Mouse (Mus musculus) kidney, embryonic 14.5 days (tissue): ENCODE data around the gene Furin. TPM values are rescaled to one million over a fixed set of nuclear protein-coding genes. Genes with fewer than 3 reads are reported as not detected.

Source experiments
- ATAC-seq: fragments of 200-750 bp; cut with Nextera tagmentation; 2 replicates; pipeline ENCODE4 v1.8.0; 2017; ENCODE audit warnings: moderate number of reproducible peaks, mild to moderate bottlenecking, moderate TSS enrichment, moderate library complexity; ENCODE audit not compliant: low FRiP score, low TSS enrichment
- H3K27ac ChIP-seq: fragments of 300-500 bp; sonication (generic); 2 replicates; pipeline ENCODE4 v1.5.1; 2014; ENCODE audit warnings: low read depth, mild to moderate bottlenecking, low read length, moderate library complexity, mixed read lengths
- H3K27me3 ChIP-seq: fragments of 300-500 bp; sonication (generic); 2 replicates; pipeline ENCODE4 v1.6.1; 2014; ENCODE audit warnings: mild to moderate bottlenecking, low read length; ENCODE audit not compliant: control insufficient read depth, insufficient read depth
- H3K36me3 ChIP-seq: fragments of 300-500 bp; sonication (generic); 2 replicates; pipeline ENCODE4 v1.6.1; 2014; ENCODE audit warnings: low read length, mixed read lengths; ENCODE audit not compliant: control insufficient read depth, insufficient read depth
- H3K4me1 ChIP-seq: fragments of 300-500 bp; sonication (generic); 2 replicates; pipeline ENCODE4 v1.6.1; 2014; ENCODE audit warnings: low read length, mixed read lengths; ENCODE audit not compliant: control insufficient read depth, insufficient read depth
- H3K4me2 ChIP-seq: fragments of 300-500 bp; sonication (generic); replicated peaks from 2 replicates; pipeline ENCODE4 v1.6.1; 2014; ENCODE audit warnings: low read depth, mild to moderate bottlenecking, low read length
- H3K4me3 ChIP-seq: fragments of 300-500 bp; sonication (generic); 2 replicates; pipeline ENCODE4 v1.5.1; 2014; ENCODE audit warnings: mild to moderate bottlenecking, low read length
- H3K9ac ChIP-seq: fragments of 300-500 bp; sonication (generic); 2 replicates; pipeline ENCODE4 v1.6.1; 2014; ENCODE audit warnings: low read depth, mild to moderate bottlenecking, low read length, moderate library complexity
- H3K9me3 ChIP-seq: fragments of 300-500 bp; sonication (generic); 2 replicates; pipeline ENCODE4 v1.6.1; 2016; ENCODE audit warnings: low read length; ENCODE audit not compliant: control insufficient read depth
- WGBS: fragments of 180-500 bp; shearing (Covaris S2); extraction: QIAGEN DNeasy Blood & Tissue Kit; methylation state at CpG from one replicate; pipeline ENCODE4 v1.1.7; 2014; 5-methylcytosine and 5-hydroxymethylcytosine counted together
- polyA plus RNA-seq: library from polyadenylated mRNA; unstranded; fragments of >200 nt; fragmentation: Nextera tagmentation; extraction: Ambion mirVana; gene quantifications from 2 replicates; pipeline ENCODE4 v1.2.1, GENCODE M21; 2014

Furin gene
- polyA plus RNA-seq, result 11.3 and 13.6 TPM in 2 replicates

- Histone ChIP-seq H3K9me3 (no peaks in the 10 kb centered on the region), H3K4me1 (peaks cover 14% of the 10 kb centered on the region; the same call in 1 of the 2 replicates), H3K4me2 (no peak within 1 kb of the TSS), H3K9ac (no peak within 1 kb of the TSS), H3K27ac (no peak within 1 kb of the TSS), H3K27me3 (no peaks in the 10 kb centered on the region), H3K36me3 (no peaks in the 10 kb centered on the region), H3K4me3 (no peak within 1 kb of the TSS)
- ATAC-seq, result no peak
- WGBS, result 55% methylated on average over 9 of the region's 9 CpGs
Measured at GRCm38 (mm10) chr7:80405188-80405695, at the start of gene Furin. Gene Furin, minus strand, starts transcription at chr7:80405436.

- Histone ChIP-seq H3K4me2 (no peak overlapping the region), H3K27ac (no peak overlapping the region), H3K27me3 (no peaks in the 10 kb centered on the region), H3K4me1 (no peaks in the 10 kb centered on the region), H3K36me3 (peaks cover 34% of the 10 kb centered on the region), H3K9ac (no peak overlapping the region), H3K4me3 (no peak overlapping the region), H3K9me3 (no peaks in the 10 kb centered on the region)
- ATAC-seq, result no peak
- 86% methylated on average over 2 of the region's 2 CpGs for WGBS
Measured at GRCm38 (mm10) chr7:80454786-80455185, 49.5 kb upstream of the Furin start.

GRCm38 (mm10) chr7:80453997-80454396 lies 48.8 kb upstream of the Furin start:
- no peaks in the 10 kb centered on the region for H3K4me1 ChIP-seq
- H3K36me3 ChIP-seq, result peaks cover 27% of the 10 kb centered on the region
- ATAC-seq, result no peak
- H3K4me3 ChIP-seq, result no peak overlapping the region
- no peak overlapping the region for H3K27ac ChIP-seq
- 92% methylated on average over 5 of the region's 5 CpGs for WGBS
- H3K4me2 ChIP-seq, result no peak overlapping the region
- no peak overlapping the region for H3K9ac ChIP-seq
- H3K27me3 ChIP-seq, result no peaks in the 10 kb centered on the region
- H3K9me3 ChIP-seq, result no peaks in the 10 kb centered on the region

GRCm38 (mm10) chr7:80453121-80453520 lies 47.9 kb upstream of the Furin start:
- H3K9ac ChIP-seq, result no peak overlapping the region
- ATAC-seq, result no peak

GRCm38 (mm10) chr7:80452241-80452640 lies 47.0 kb upstream of the Furin start:
- Histone ChIP-seq H3K36me3 (peaks cover 27% of the 10 kb centered on the region), H3K9me3 (no peaks in the 10 kb centered on the region)

More at GRCm38 (mm10) chr7:80453121-80453520, 47.9 kb upstream of the Furin start:
- Histone ChIP-seq H3K4me2 (no peak overlapping the region), H3K9me3 (no peaks in the 10 kb centered on the region), H3K4me1 (no peaks in the 10 kb centered on the region), H3K36me3 (peaks cover 27% of the 10 kb centered on the region), H3K27me3 (no peaks in the 10 kb centered on the region), H3K27ac (no peak overlapping the region), H3K4me3 (no peak overlapping the region)
- 93% methylated on average over 3 of the region's 3 CpGs for WGBS

GRCm38 (mm10) chr7:80451550-80452232 lies 46.5 kb upstream of the Furin start:
- Histone ChIP-seq H3K27me3 (no peaks in the 10 kb centered on the region), H3K4me1 (no peaks in the 10 kb centered on the region), H3K36me3 (peaks cover 22% of the 10 kb centered on the region), H3K9me3 (no peaks in the 10 kb centered on the region), H3K27ac (no peak overlapping the region), H3K4me2 (no peak overlapping the region), H3K4me3 (no peak overlapping the region), H3K9ac (no peak overlapping the region)
- 66% methylated on average over 3 of the region's 3 CpGs for WGBS
- ATAC-seq, result no peak

More at GRCm38 (mm10) chr7:80452241-80452640, 47.0 kb upstream of the Furin start:
- Histone ChIP-seq H3K4me3 (no peak overlapping the region), H3K27ac (no peak overlapping the region), H3K4me1 (no peaks in the 10 kb centered on the region), H3K27me3 (no peaks in the 10 kb centered on the region), H3K4me2 (no peak overlapping the region), H3K9ac (no peak overlapping the region)
- 92% methylated on average over 5 of the region's 5 CpGs for WGBS
- ATAC-seq, result no peak

- H3K9me3 ChIP-seq, result no peaks in the 10 kb centered on the region
- peaks cover 17% of the 10 kb centered on the region for H3K36me3 ChIP-seq
- ATAC-seq, result no peak
- no peak overlapping the region for H3K9ac ChIP-seq
- no peak overlapping the region for H3K27ac ChIP-seq
- H3K4me2 ChIP-seq, result no peak overlapping the region
- no peak overlapping the region for H3K4me3 ChIP-seq
- H3K4me1 ChIP-seq, result no peaks in the 10 kb centered on the region
- no peaks in the 10 kb centered on the region for H3K27me3 ChIP-seq
- 78% methylated on average over 4 of the region's 4 CpGs for WGBS
Measured at GRCm38 (mm10) chr7:80450354-80450753, 45.1 kb upstream of the Furin start.

- H3K9ac ChIP-seq, result no peak overlapping the region
- no peak overlapping the region for H3K4me2 ChIP-seq
- H3K9me3 ChIP-seq, result no peaks in the 10 kb centered on the region
- H3K27me3 ChIP-seq, result no peaks in the 10 kb centered on the region
- H3K4me1 ChIP-seq, result no peaks in the 10 kb centered on the region
- H3K36me3 ChIP-seq, result peaks cover 12% of the 10 kb centered on the region
- H3K27ac ChIP-seq, result no peak overlapping the region
- no peak overlapping the region for H3K4me3 ChIP-seq
- ATAC-seq, result no peak
- 85% methylated on average over 6 of the region's 6 CpGs for WGBS
Measured at GRCm38 (mm10) chr7:80449620-80450091, 44.4 kb upstream of the Furin start.

- H3K27ac ChIP-seq, result no peak overlapping the region
- H3K4me2 ChIP-seq, result no peak overlapping the region
- WGBS, result 93% methylated on average over 8 of the region's 8 CpGs
- H3K36me3 ChIP-seq, result no peaks in the 10 kb centered on the region
- no peak for ATAC-seq
- no peak overlapping the region for H3K9ac ChIP-seq
- no peaks in the 10 kb centered on the region for H3K4me1 ChIP-seq
- no peaks in the 10 kb centered on the region for H3K9me3 ChIP-seq
- no peaks in the 10 kb centered on the region for H3K27me3 ChIP-seq
- H3K4me3 ChIP-seq, result no peak overlapping the region
Measured at GRCm38 (mm10) chr7:80447336-80447735, 42.1 kb upstream of the Furin start.
